Mouse (Mus musculus): ENCODE data around the gene Cd44.

The Cd44 gene

GRCm38 (mm10) chr2:102764602-102765374 lies 136.7 kb downstream of the Cd44 start:
- CTCF ChIA-PET, result no interaction called here

- CTCF ChIA-PET, result no interaction called here
These were observed 137.5 kb downstream of the Cd44 start for GRCm38 (mm10) chr2:102763991-102764390.

GRCm38 (mm10) chr2:102763176-102763575 lies 138.3 kb downstream of the Cd44 start:
- CTCF ChIA-PET, result no interaction called here
